Mouse (Mus musculus) frontal cortex, adult 2 months (tissue): ENCODE measurements around the gene Fam241a. TPM values are rescaled to one million over a fixed set of nuclear protein-coding genes. Genes with fewer than 3 reads are reported as not detected.

Experiments used
- DNase-seq, 2 experiments: peaks; one replicate each; pipeline ENCODE4 v3.0.0; 2022; ENCODE audit warnings: low spot score in 1 of 2; ENCODE audit errors: extremely low spot score in 1 of 2
- polyA plus RNA-seq: library from polyadenylated mRNA; depleted of rRNA; stranded (reverse); fragments of >200 nt; gene quantifications from 2 replicates; pipeline ENCODE4 v1.2.3, GENCODE M21; 2012; rRNA removed

The Fam241a gene
- polyA plus RNA-seq, 1 experiment, result 3.0 TPM

DNA sequence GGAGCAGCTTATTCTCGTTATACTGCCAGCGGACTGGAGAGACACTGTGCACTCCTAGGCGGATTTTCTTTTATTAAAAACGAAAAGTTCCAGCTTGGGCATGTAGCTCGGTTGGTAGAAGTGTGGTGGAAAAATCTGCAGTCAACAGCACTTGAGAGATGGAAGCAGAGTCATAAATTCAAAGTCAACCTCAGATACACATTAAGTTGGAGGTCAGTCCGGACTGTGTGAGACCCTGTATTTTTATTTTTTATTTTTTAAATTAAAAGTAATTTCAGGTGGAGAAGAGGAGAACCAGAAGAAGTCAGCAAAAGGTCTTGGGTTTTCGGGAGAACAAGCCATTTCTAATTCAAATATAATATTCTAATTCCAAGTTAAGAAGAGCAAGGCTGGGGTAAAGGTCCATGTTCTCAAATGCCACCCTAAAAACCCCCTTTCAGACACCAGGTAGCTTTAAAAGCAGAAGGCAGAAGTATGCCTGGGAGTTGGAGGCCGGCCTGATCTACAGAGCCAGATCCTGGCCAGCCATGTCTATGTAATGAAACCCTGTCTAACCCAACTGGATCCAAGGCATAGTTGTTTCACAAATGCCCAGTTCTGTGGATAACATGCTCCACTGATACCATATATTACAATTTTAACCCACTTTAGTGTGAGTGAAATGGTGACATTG is 58.0 kb downstream of the Fam241a start:
- DNase-seq, result no peak

- peak; percentile 91 to 98 for DNase-seq
Observed at GRCm38 (mm10) chr3:127837154-127837865, 58.8 kb downstream of the Fam241a start, which contains the start of gene Ap1ar. Gene Ap1ar, minus strand, starts transcription at chr3:127837523.

GRCm38 (mm10) chr3:127836798-127837153 is 59.3 kb downstream of the Fam241a start:
- DNase-seq, result no peak

GRCm38 (mm10) chr3:127835594-127835993 is 60.5 kb downstream of the Fam241a start:
- no peak for DNase-seq

DNA sequence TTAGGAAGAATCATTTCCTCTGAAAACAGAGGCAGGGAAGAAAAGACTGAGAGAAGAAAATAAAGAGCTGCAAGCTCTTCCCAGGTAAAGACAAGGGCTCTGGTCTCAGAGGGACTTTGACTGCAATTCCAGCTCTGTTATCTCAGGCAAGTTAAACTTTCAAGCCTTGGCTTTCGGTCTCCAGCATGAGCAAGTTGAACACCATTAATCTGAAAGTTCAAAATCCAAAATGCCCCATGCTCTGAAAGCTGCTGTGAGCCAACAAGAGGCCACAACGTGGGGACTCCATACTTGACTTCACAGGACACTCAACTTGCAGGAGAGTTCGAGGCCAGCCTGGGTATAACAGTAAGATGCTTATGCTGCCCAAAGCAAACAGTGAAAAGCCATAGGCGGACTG is 62.1 kb downstream of the Fam241a start:
- DNase-seq, result no peak

- DNase-seq, result no peak
Observed at GRCm38 (mm10) chr3:127831079-127831478, 65.0 kb downstream of the Fam241a start.

DNA sequence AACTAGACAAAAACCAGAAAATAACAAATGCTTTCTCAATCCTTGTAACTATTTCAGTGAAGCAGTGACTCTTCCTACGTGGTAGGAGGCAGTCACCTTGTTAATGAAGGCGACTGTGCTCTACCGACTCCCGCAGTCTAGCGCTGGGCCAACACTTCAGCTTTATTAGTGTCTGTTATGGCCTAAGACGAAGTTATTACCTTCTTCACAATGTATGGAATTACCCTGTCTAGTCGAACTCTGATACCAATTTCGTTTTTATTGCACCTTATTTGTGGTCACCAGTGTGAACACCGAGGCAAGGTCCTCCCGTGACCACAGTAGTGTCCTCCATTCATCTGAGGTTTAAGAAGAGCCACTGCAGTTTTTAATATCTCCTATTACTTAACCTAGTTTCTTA is 65.9 kb downstream of the Fam241a start:
- DNase-seq, result no peak

DNA sequence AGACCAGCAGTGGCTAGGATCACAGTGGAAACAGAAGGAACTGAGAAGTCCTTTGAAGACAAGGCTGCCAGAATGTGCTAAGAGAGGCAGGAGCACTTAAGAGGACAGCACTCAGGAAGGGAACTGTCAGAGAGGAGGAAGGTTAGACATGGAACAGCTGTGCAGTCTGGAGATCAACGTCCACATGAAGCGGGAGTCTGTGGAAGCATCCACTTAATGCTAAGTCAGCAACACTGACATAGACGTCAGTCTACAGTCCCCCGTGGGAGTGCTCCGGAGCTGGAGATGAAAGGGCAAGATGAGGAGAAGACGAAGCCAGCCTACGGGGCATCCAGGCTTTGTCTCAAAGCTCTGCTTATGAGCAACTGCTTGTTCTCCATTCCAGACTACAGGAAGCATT is 69.0 kb downstream of the Fam241a start:
- DNase-seq, result no peak

GRCm38 (mm10) chr3:127826503-127826902 is 69.6 kb downstream of the Fam241a start:
- no peak for DNase-seq

- no peak for DNase-seq
Observed at GRCm38 (mm10) chr3:127823886-127824863, 71.9 kb downstream of the Fam241a start.

DNA sequence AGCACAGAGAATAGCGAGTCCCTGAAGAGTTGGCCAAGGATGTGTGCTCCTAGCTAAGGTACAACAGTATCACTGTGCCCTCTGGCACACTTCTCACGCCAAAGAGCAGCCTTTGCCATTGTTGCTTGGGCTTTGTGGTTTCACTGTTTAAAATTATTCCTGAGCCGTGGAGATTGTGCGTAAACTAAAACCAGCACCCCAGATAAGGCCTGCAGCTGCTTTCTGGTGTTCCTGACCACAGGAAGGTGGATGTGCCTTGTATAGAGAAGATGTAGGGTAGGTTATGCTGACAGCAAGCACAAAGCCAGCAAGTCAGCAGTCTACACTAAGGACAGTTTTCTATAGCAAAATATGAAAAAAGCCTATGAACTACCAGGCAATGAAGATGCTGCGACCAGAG is 74.9 kb downstream of the Fam241a start:
- no peak for DNase-seq

GRCm38 (mm10) chr3:127820400-127820799 is 75.7 kb downstream of the Fam241a start:
- DNase-seq, result no peak

Other genes starting within 250 kb of the Fam241a start
- gene Alpk1, start 115.8 kb downstream of the Fam241a start, polyA plus RNA-seq, result 3.6 and 4.2 TPM in 2 replicates
- 6.6 and 7.7 TPM in 2 replicates for gene Tifa, start 106.5 kb downstream of the Fam241a start, polyA plus RNA-seq
- 59.2 and 65.6 TPM in 2 replicates for gene Ap1ar, start 58.8 kb downstream of the Fam241a start, polyA plus RNA-seq